Mouse (Mus musculus) left cerebral cortex, adult 8-10 months (tissue): ENCODE measurements around the gene Gyg. TPM values are rescaled to one million over a fixed set of nuclear protein-coding genes. Genes with fewer than 3 reads are reported as not detected.
"Not testable (repeated sequence)": the region's sequence is repeated elsewhere in the genome, so short reads cannot be mapped to it uniquely, and the experiment has no call there.

Experiments
- DNase-seq, 2 experiments: peaks; one replicate each; pipeline ENCODE4 v3.0.0; 2022; ENCODE audit warnings: low spot score in 2 of 2
- total RNA-seq, 4 experiments: library from RNA; stranded (reverse); gene quantifications; 2 replicates each; pipeline ENCODE4 v1.2.4; 2022

Gene Gyg
- total RNA-seq, 4 experiments from 2014 or later: 27.2 to 35.0 (median 30.3) TPM

- DNase-seq: no peak
These were observed 23.8 kb downstream of the Gyg start for GRCm38 (mm10) chr3:20131350-20131720.

GRCm38 (mm10) chr3:20130456-20131349 lies 24.4 kb downstream of the Gyg start:
- no peak for DNase-seq

- DNase-seq: no peak
These were observed 25.6 kb downstream of the Gyg start for GRCm38 (mm10) chr3:20129491-20129890.

- DNase-seq: no peak
These were observed 28.0 kb downstream of the Gyg start for GRCm38 (mm10) chr3:20127047-20127595.

- no peak for DNase-seq
These were observed 29.5 kb downstream of the Gyg start for GRCm38 (mm10) chr3:20125604-20126003.

GRCm38 (mm10) chr3:20121582-20121981 lies 33.5 kb downstream of the Gyg start:
- not testable (repeated sequence) for DNase-seq

- DNase-seq: no peak
These were observed 35.4 kb downstream of the Gyg start for GRCm38 (mm10) chr3:20119686-20120244.

- DNase-seq: no peak
These were observed 36.0 kb downstream of the Gyg start for GRCm38 (mm10) chr3:20119044-20119591.

- no peak for DNase-seq
These were observed 43.2 kb downstream of the Gyg start for GRCm38 (mm10) chr3:20111913-20112312.

- DNase-seq: no peak
These were observed 46.2 kb downstream of the Gyg start for GRCm38 (mm10) chr3:20108881-20109280.

- DNase-seq: no peak
These were observed 50.3 kb downstream of the Gyg start for GRCm38 (mm10) chr3:20104776-20105175.

- no peak for DNase-seq
These were observed 50.8 kb downstream of the Gyg start for GRCm38 (mm10) chr3:20104318-20104717.

GRCm38 (mm10) chr3:20103830-20104229 lies 51.3 kb downstream of the Gyg start:
- no peak for DNase-seq

- no peak for DNase-seq
These were observed 73.0 kb downstream of the Gyg start for GRCm38 (mm10) chr3:20082161-20082560.

GRCm38 (mm10) chr3:20076145-20077053 lies 78.7 kb downstream of the Gyg start:
- no peak for DNase-seq

Other genes starting within 250 kb of the Gyg start
- gene Cp, start 198.3 kb downstream of the Gyg start, total RNA-seq: 10 to 100 TPM; 10.2 to 14.0 (median 11.4) TPM
- gene Hps3, start 120.0 kb downstream of the Gyg start, total RNA-seq: 10 to 100 TPM; 15.2 to 16.7 (median 15.8) TPM
- gene Hltf, start 97.5 kb downstream of the Gyg start, total RNA-seq: 10 to 100 TPM; 17.6 to 20.8 (median 20.1) TPM
- under 1 TPM in 1 of 4 experiments, not detected in 3; 0.34 TPM for gene Cpa3, start 86.9 kb upstream of the Gyg start, total RNA-seq
- under 1 TPM in 2 of 4 experiments, not detected in 2; 0.13 to 0.14 TPM for gene Cpb1, start 120.4 kb upstream of the Gyg start, total RNA-seq
- gene Agtr1b, start 211.9 kb upstream of the Gyg start, total RNA-seq: under 1 TPM in 3 of 4 experiments, not detected in 1; 0.21 to 0.39 (median 0.36) TPM